Mouse (Mus musculus): ENCODE results near the gene Aloxe3. TPM values are rescaled to one million over a fixed set of nuclear protein-coding genes. Genes with fewer than 3 reads are reported as not detected.

The Aloxe3 gene
- total and polyA plus RNA-seq, 2 experiments from 2014 or later = 10.0 to 14.9 TPM

DNA sequence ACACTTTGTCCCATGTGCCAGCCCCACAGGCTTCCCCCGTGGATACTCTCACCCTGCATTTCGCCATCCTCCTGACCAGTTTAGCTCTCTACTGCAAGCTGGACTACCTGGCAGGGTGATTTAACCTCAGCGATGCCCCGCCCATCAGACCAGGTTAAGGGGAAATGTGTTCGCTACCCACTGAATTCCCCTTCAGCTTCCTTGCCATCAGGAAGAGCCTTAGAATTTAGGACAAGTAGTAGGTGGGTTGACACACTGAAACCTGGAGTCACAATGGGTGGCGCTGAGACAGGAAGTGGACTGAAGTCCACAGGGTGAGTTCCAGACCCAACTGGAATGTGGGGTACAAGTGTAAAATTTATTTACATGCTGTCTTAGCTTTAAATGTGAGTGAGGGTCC, 72.0 kb downstream of the Aloxe3 start, which contains the start of gene Alox8:
Gene Alox8, minus strand, starts transcription at position 101 of the 400 bp plus-strand sequence.
- Histone ChIP-seq H3K9me3 (ENCODE audit: low read length) (no peaks in the 10 kb centered on the region), H3K9ac (peak within 1 kb of the TSS; percentile 31; the same call in 1 of the 2 replicates), H3K36me3 (ENCODE audit: insufficient read depth) (no peaks in the 10 kb centered on the region), H3K27me3 (ENCODE audit: insufficient read depth, low read length) (peaks cover 13% of the 10 kb centered on the region; the same call in 1 of the 2 replicates), H3K27ac (ENCODE audit: low read depth, low read length) (no peak within 1 kb of the TSS), H3K4me1 (ENCODE audit: insufficient read depth) (0 out of 2 replicates have a peak, but pooled peaks cover 8% of the 10 kb centered on the region), H3K4me2 (ENCODE audit: low read depth) (peak within 1 kb of the TSS; percentile 47), H3K4me3 (ENCODE audit: low read depth, low read length) (peak within 1 kb of the TSS; percentile 27)
- TF ChIP-seq CTCF (IDR thresholded peaks at IDR 0.05; ENCODE audit: low read depth) = no peak
- no peak for ATAC-seq
- DNase-seq = no peak
- 33% methylated on average over 6 of the region's 6 CpGs for WGBS

Other genes with a start within 250 kb of the Aloxe3 start
- 0.24 TPM in 1 of 2 replicates, not detected in the other for gene Rnf222, start 237.3 kb upstream of the Aloxe3 start, total RNA-seq (2014; rRNA removed)
- gene Rnf222, start 237.3 kb upstream of the Aloxe3 start, polyA plus RNA-seq (2015; fragmentation: Nextera tagmentation; extraction: Ambion mirVana) = not detected in 2 replicates
- gene Rpl26, start 224.3 kb upstream of the Aloxe3 start, total RNA-seq (2014; rRNA removed) = 1,229 and 1,850 TPM in 2 replicates
- 585 and 820 TPM in 2 replicates for gene Rpl26, start 224.3 kb upstream of the Aloxe3 start, polyA plus RNA-seq (2015; fragmentation: Nextera tagmentation; extraction: Ambion mirVana)
- 0.77 and 2.0 TPM in 2 replicates for gene Odf4, start 198.8 kb upstream of the Aloxe3 start, total RNA-seq (2014; rRNA removed)
- gene Odf4, start 198.8 kb upstream of the Aloxe3 start, polyA plus RNA-seq (2015; fragmentation: Nextera tagmentation; extraction: Ambion mirVana) = 0.42 TPM in 1 of 2 replicates, not detected in the other
- gene Arhgef15, start 168.4 kb upstream of the Aloxe3 start, total RNA-seq (2014; rRNA removed) = 12.0 and 13.8 TPM in 2 replicates
- gene Arhgef15, start 168.4 kb upstream of the Aloxe3 start, polyA plus RNA-seq (2015; fragmentation: Nextera tagmentation; extraction: Ambion mirVana) = 9.6 and 17.8 TPM in 2 replicates
- 1.3 and 1.4 TPM in 2 replicates for gene Slc25a35, start 157.8 kb upstream of the Aloxe3 start, total RNA-seq (2014; rRNA removed)
- 1.3 and 1.4 TPM in 2 replicates for gene Slc25a35, start 157.8 kb upstream of the Aloxe3 start, polyA plus RNA-seq (2015; fragmentation: Nextera tagmentation; extraction: Ambion mirVana)
- 21.7 and 28.9 TPM in 2 replicates for gene Rangrf, start 150.7 kb upstream of the Aloxe3 start, total RNA-seq (2014; rRNA removed)
- 23.7 and 25.6 TPM in 2 replicates for gene Rangrf, start 150.7 kb upstream of the Aloxe3 start, polyA plus RNA-seq (2015; fragmentation: Nextera tagmentation; extraction: Ambion mirVana)
- 22.9 and 29.7 TPM in 2 replicates for gene Pfas, start 117.4 kb upstream of the Aloxe3 start, total RNA-seq (2014; rRNA removed)
- gene Pfas, start 117.4 kb upstream of the Aloxe3 start, polyA plus RNA-seq (2015; fragmentation: Nextera tagmentation; extraction: Ambion mirVana) = 9.8 and 14.2 TPM in 2 replicates
- gene Ctc1, start 110.0 kb upstream of the Aloxe3 start, total RNA-seq (2014; rRNA removed) = 51.0 and 63.6 TPM in 2 replicates
- 41.0 and 47.1 TPM in 2 replicates for gene Ctc1, start 110.0 kb upstream of the Aloxe3 start, polyA plus RNA-seq (2015; fragmentation: Nextera tagmentation; extraction: Ambion mirVana)
- 8.5 and 12.5 TPM in 2 replicates for gene Aurkb, start 80.2 kb upstream of the Aloxe3 start, total RNA-seq (2014; rRNA removed)
- 11.5 and 13.9 TPM in 2 replicates for gene Aurkb, start 80.2 kb upstream of the Aloxe3 start, polyA plus RNA-seq (2015; fragmentation: Nextera tagmentation; extraction: Ambion mirVana)
- 32.8 and 33.7 TPM in 2 replicates for gene Borcs6, start 66.2 kb upstream of the Aloxe3 start, total RNA-seq (2014; rRNA removed)
- gene Borcs6, start 66.2 kb upstream of the Aloxe3 start, polyA plus RNA-seq (2015; fragmentation: Nextera tagmentation; extraction: Ambion mirVana) = 20.9 and 21.7 TPM in 2 replicates
- 32.7 and 45.6 TPM in 2 replicates for gene Tmem107, start 55.1 kb upstream of the Aloxe3 start, total RNA-seq (2014; rRNA removed)
- 35.3 and 41.7 TPM in 2 replicates for gene Tmem107, start 55.1 kb upstream of the Aloxe3 start, polyA plus RNA-seq (2015; fragmentation: Nextera tagmentation; extraction: Ambion mirVana)
- gene Vamp2, start 37.4 kb upstream of the Aloxe3 start, total RNA-seq (2014; rRNA removed) = 76.8 and 104 TPM in 2 replicates
- gene Vamp2, start 37.4 kb upstream of the Aloxe3 start, polyA plus RNA-seq (2015; fragmentation: Nextera tagmentation; extraction: Ambion mirVana) = 500 and 554 TPM in 2 replicates
- gene Per1, start 30.7 kb upstream of the Aloxe3 start, total RNA-seq (2014; rRNA removed) = 16.5 and 38.3 TPM in 2 replicates
- gene Per1, start 30.7 kb upstream of the Aloxe3 start, polyA plus RNA-seq (2015; fragmentation: Nextera tagmentation; extraction: Ambion mirVana) = 15.2 and 16.7 TPM in 2 replicates
- 1.2 and 1.6 TPM in 2 replicates for gene Hes7, start 5.5 kb upstream of the Aloxe3 start, total RNA-seq (2014; rRNA removed)
- 1.1 and 1.3 TPM in 2 replicates for gene Hes7, start 5.5 kb upstream of the Aloxe3 start, polyA plus RNA-seq (2015; fragmentation: Nextera tagmentation; extraction: Ambion mirVana)
- gene 9130213A22Rik, start 3.3 kb upstream of the Aloxe3 start, total RNA-seq (2014; rRNA removed) = 0.23 and 0.62 TPM in 2 replicates
- 0.58 and 0.69 TPM in 2 replicates for gene 9130213A22Rik, start 3.3 kb upstream of the Aloxe3 start, polyA plus RNA-seq (2015; fragmentation: Nextera tagmentation; extraction: Ambion mirVana)
- gene Alox12b, start 31.1 kb downstream of the Aloxe3 start, total RNA-seq (2014; rRNA removed) = 0.19 and 0.38 TPM in 2 replicates
- gene Alox12b, start 31.1 kb downstream of the Aloxe3 start, polyA plus RNA-seq (2015; fragmentation: Nextera tagmentation; extraction: Ambion mirVana) = 0.15 and 0.46 TPM in 2 replicates
- 1.2 and 1.7 TPM in 2 replicates for gene Alox8, start 71.9 kb downstream of the Aloxe3 start, total RNA-seq (2014; rRNA removed)
- 0.34 and 0.54 TPM in 2 replicates for gene Alox8, start 71.9 kb downstream of the Aloxe3 start, polyA plus RNA-seq (2015; fragmentation: Nextera tagmentation; extraction: Ambion mirVana)
- gene Gucy2e, start 111.1 kb downstream of the Aloxe3 start, total RNA-seq (2014; rRNA removed) = 0.67 and 0.77 TPM in 2 replicates
- 0.60 and 0.85 TPM in 2 replicates for gene Gucy2e, start 111.1 kb downstream of the Aloxe3 start, polyA plus RNA-seq (2015; fragmentation: Nextera tagmentation; extraction: Ambion mirVana)
- 20.5 and 35.7 TPM in 2 replicates for gene Cntrob, start 197.9 kb downstream of the Aloxe3 start, total RNA-seq (2014; rRNA removed)
- 12.1 and 13.0 TPM in 2 replicates for gene Cntrob, start 197.9 kb downstream of the Aloxe3 start, polyA plus RNA-seq (2015; fragmentation: Nextera tagmentation; extraction: Ambion mirVana)
- gene Trappc1, start 198.1 kb downstream of the Aloxe3 start, total RNA-seq (2014; rRNA removed) = 124 and 133 TPM in 2 replicates
- gene Trappc1, start 198.1 kb downstream of the Aloxe3 start, polyA plus RNA-seq (2015; fragmentation: Nextera tagmentation; extraction: Ambion mirVana) = 149 and 178 TPM in 2 replicates
- 5.5 and 5.8 TPM in 2 replicates for gene Kcnab3, start 200.4 kb downstream of the Aloxe3 start, total RNA-seq (2014; rRNA removed)
- 4.2 and 4.4 TPM in 2 replicates for gene Kcnab3, start 200.4 kb downstream of the Aloxe3 start, polyA plus RNA-seq (2015; fragmentation: Nextera tagmentation; extraction: Ambion mirVana)
- 190 and 225 TPM in 2 replicates for gene Rnf227, start 214.6 kb downstream of the Aloxe3 start, total RNA-seq (2014; rRNA removed)
- gene Rnf227, start 214.6 kb downstream of the Aloxe3 start, polyA plus RNA-seq (2015; fragmentation: Nextera tagmentation; extraction: Ambion mirVana) = 200 and 231 TPM in 2 replicates
- 356 and 381 TPM in 2 replicates for gene Chd3, start 243.5 kb downstream of the Aloxe3 start, total RNA-seq (2014; rRNA removed)
- gene Chd3, start 243.5 kb downstream of the Aloxe3 start, polyA plus RNA-seq (2015; fragmentation: Nextera tagmentation; extraction: Ambion mirVana) = 55.3 and 74.7 TPM in 2 replicates

All from forebrain, postnatal 0 days (tissue).